Mouse (Mus musculus) right cerebral cortex, postnatal 14 days (tissue): ENCODE measurements around the gene Spice1.

Experiments used
- DNase-seq: peaks from one replicate; pipeline ENCODE4 v3.0.0; 2022

Gene Spice1

DNA sequence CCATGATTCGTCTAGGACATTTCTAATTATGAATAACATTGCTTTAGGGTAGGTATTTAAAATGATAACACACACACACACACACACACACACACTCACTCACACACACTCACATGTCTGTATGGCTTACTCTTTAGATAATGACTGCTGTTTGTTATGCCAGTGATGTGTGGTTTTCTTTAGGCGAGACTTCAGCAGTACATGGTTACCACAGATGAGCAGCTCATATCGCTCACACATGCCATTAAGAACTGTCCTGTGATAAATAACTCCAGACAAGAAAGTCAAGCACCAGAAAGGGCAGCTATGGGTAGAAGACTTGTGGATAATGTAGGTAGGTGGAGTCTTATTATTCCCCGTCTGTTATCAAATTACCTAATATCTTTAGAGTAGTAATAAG lies 28.5 kb downstream of the Spice1 start:
- no peak for DNase-seq

- DNase-seq = no peak
Measured at GRCm38 (mm10) chr16:44380006-44380405, 33.1 kb downstream of the Spice1 start.

GRCm38 (mm10) chr16:44381578-44381977 lies 34.7 kb downstream of the Spice1 start:
- DNase-seq = no peak

GRCm38 (mm10) chr16:44383549-44383948 lies 36.6 kb downstream of the Spice1 start:
- no peak for DNase-seq

DNA sequence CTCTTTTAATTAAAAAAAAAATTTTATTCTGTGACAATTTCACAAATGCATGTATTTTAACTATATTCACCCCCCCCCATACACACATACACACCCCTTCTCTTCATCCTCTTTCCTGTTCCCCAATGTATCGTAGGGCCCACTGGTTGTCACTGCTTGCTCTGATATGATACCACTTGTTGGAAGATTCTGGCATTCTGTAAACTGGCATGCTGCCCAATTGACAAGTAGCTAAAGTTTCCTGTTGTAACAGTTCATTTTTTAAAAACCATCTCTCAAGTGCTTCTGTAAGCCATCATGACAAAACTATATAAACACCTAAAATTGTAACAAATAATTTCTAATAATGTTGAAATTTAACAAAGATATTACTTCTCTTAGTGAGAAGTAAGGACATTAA lies 37.3 kb downstream of the Spice1 start:
- no peak for DNase-seq

- DNase-seq = peak; percentile 57
Measured at GRCm38 (mm10) chr16:44391877-44392548, 45.1 kb downstream of the Spice1 start.

- peak; percentile 90 for DNase-seq
Measured at GRCm38 (mm10) chr16:44394577-44395243, 47.8 kb downstream of the Spice1 start, which contains the start of gene Cfap44. Gene Cfap44, plus strand, starts transcription at chr16:44394796.

DNA sequence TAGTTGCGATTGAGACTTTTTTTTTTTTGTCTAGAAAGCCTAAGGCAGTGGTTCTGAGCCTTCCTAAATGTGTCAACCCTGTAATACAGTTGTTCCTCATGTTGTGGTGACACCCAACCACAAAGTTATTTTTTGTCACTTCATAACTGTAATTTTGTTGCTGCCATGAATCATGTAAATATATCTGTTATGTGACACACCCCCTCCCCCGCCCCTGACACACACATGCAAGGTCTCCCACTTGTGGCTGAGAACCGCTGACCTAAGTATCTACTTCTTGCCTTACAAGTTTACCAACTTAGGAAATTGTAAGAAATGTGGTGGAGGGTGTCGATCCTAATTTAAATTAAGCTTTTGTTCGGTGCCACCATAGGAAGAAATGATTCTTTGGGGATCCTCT lies 58.0 kb downstream of the Spice1 start:
- no peak for DNase-seq

GRCm38 (mm10) chr16:44407211-44407610 lies 60.3 kb downstream of the Spice1 start:
- no peak for DNase-seq

- no peak for DNase-seq
Measured at GRCm38 (mm10) chr16:44408290-44408689, 61.4 kb downstream of the Spice1 start.

- no peak for DNase-seq
Measured at GRCm38 (mm10) chr16:44410176-44410575, 63.3 kb downstream of the Spice1 start.

DNA sequence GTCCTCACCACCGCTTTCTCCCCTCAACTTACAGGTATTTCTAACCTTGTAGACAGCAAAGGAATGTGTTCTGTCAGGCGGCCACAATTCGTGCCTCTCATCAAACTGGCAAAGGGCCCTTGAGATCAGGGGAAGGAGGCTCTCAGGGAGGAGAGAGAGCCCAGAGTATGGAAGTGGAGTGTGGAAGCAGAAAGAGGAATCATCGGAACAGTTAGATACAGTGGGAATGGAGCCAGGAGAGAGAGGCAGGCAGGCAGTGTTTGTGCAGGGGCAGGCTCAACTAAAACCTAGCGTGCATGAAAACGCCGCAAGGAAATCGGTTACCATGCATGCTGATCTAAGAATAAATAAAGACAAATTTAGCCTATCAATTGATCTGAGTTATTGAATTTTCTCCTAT lies 70.7 kb downstream of the Spice1 start:
- peak; percentile 11 for DNase-seq

DNA sequence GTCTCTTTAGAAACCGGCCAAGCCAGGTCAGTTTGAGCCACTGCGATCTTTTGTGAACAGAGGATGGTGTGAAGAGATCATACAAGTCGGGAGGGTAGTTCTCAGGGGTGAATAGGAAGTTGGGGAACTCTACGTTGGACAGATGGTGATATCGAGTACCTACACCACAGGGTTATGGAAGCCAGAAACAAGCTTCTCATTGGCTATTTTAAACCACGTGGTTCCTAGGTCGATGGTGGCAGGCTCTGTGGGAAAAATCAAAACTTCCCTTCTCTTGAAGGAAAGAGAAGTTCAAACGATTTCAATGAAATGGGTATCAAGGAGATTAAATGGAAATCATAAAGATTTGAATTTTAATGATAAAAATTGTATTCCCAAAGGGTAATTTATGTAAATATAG lies 74.8 kb downstream of the Spice1 start:
- no peak for DNase-seq

DNA sequence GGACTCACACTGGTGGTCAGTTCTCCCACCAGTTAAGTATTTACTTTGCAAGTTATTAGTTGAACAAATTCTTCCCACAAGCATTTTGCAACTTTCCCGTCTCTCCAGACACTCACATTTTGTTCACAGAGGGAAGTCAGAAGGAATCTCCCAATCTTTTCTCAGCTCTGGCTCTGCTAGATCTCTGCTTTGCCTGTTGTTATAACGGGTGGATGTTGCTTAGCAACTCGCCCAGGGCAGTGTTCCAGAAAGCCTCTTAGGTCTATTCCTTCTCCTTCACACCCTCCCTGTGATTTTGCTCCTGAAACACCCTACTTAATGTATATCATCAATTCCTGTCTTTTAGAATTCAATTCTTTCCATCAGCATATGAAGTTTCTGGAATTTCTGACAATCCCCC lies 76.6 kb downstream of the Spice1 start:
- peak; percentile 77 for DNase-seq

DNA sequence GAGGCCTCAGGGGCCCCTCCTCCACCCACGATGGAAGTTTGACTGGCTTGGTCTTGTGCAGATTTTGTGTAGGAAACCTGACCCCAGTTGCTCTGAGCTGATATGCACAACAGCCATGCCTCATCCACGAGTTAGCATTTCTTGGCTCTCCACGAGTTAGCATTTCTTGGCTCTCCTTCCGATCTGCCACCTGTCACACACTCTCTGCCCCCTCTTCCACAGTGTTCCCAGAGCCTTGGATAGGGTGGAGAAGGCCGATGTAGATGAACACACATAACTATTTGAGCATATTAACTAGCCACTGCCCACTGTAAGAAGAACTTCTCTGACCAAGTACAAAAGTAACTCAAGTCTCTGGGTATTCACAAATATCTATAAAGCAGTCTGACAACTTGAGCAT lies 81.5 kb downstream of the Spice1 start:
- no peak for DNase-seq

GRCm38 (mm10) chr16:44430021-44430420 lies 83.1 kb downstream of the Spice1 start:
- DNase-seq = no peak

DNA sequence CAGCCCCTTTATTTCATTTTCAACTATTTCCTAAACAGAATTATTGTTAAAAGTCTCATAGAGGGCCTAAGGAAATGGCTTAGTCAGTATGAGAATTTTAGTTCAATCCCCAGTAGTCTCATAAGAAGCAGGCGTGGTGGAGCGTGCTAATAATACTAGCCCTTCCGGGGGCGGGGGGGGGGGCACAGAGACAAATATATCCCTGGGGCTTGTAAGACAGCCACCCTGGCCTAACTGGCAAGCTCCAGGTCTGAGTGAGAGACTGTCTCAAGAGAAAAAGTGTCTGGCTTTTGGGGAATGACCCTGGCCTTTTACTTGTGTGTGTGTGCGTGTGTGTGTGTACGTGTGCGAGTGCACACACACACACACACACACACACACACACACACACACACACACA lies 88.0 kb downstream of the Spice1 start:
- DNase-seq = no peak

DNA sequence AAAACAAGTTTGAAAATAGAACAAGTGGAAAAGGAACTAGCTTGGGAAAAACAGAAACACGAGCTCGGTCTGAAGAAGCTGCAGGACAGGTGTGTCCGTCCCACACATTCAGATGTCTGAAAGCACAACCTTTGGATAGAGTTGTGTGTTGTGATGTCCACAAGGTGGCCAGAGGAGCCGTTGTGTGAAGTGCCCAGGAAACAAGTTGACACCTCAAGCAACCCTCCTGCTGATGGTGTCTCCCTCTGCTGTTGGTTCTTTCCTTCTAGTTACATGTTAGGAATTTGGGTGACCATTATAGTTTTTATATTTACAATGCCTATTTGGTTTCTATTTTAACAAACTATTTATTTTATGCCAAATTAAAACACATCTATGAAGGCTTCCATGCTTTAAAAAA lies 88.6 kb downstream of the Spice1 start:
- no peak for DNase-seq
